Comparison of ENCODE assay signal across 14 mouse cellular contexts in genomic region chr7:65413946-65414945, GRCm38 (mm10).
DNase-seq lines count a peak whose midpoint lies in the region; ATAC-seq and TF ChIP-seq lines count a peak whose summit lies in the region.
"Had no signal": no experiment of that assay in that cellular context is flagged by ENCODE, and none has a peak within 500 bp of the region (broad histone marks: within the 10 kb centered on the region; RNA-seq: fewer than 3 reads in every experiment).

No protein-coding gene starts in this region.

- 0 out of 2 replicates have a peak overlapping the region, but pooled peaks have one; percentile 21 for H3K9ac ChIP-seq in heart, embryonic 14.5 days (ENCODE audit: low read length)
- no peak overlapping the region for H3K9ac ChIP-seq in kidney, postnatal 0 days (ENCODE audit: low read depth, low read length)
- no peak overlapping the region for H3K9ac ChIP-seq in lung, postnatal 0 days (replicated peaks; ENCODE audit: low read depth)
- H3K9ac ChIP-seq: embryonic facial prominence, embryonic 13.5 days; hindbrain, embryonic 15.5 days; neural tube, embryonic 13.5 days had no signal

- no peak for ATAC-seq in heart, embryonic 14.5 days (ENCODE audit: insufficient number of reproducible peaks, insufficient read depth, low FRiP score, low read depth)
- ATAC-seq in kidney, postnatal 0 days (replicated peaks; ENCODE audit: low FRiP score, low read depth) = peak; percentile 49; the same call in 1 of the 2 replicates
- no peak for ATAC-seq in lung, postnatal 0 days

- no peak overlapping the region for H3K4me3 ChIP-seq in heart, embryonic 14.5 days (ENCODE audit: control insufficient read depth in 1 of 2, insufficient read depth in 1 of 2, low read depth in 1 of 2, low read length in 2 of 2)
- H3K4me3 ChIP-seq in kidney, postnatal 0 days (replicated peaks; ENCODE audit: low read depth, low read length) = no peak overlapping the region
- no peak overlapping the region for H3K4me3 ChIP-seq in lung, postnatal 0 days (ENCODE audit: low read depth, low read length)
- H3K4me3 ChIP-seq in olfactory bulb, adult 2 months (ENCODE audit: insufficient read depth, low read depth, low read length) = no peak overlapping the region
- H3K4me3 ChIP-seq: embryonic facial prominence, embryonic 13.5 days; hindbrain, embryonic 15.5 days; megakaryocyte, embryonic 14.5 days; neural tube, embryonic 13.5 days had no signal

- WGBS in heart, embryonic 14.5 days = 27% methylated on average over 13 of the region's 13 CpGs
- WGBS in kidney, postnatal 0 days = 36% methylated on average over 13 of the region's 13 CpGs
- WGBS in lung, postnatal 0 days = 26% methylated on average over 13 of the region's 13 CpGs
- WGBS in olfactory bulb, adult 2 months = 55% methylated on average over 13 of the region's 13 CpGs

- peak; percentile 19; the same call in 1 of the 2 replicates for TF ChIP-seq EP300 in lung, postnatal 0 days (IDR thresholded peaks at IDR 0.05)

- peak overlapping the region; percentile 30 for H3K4me2 ChIP-seq in heart, embryonic 14.5 days (ENCODE audit: low read length)
- H3K4me2 ChIP-seq in kidney, postnatal 0 days (ENCODE audit: low read length) = no peak overlapping the region
- no peak overlapping the region for H3K4me2 ChIP-seq in lung, postnatal 0 days (replicated peaks; ENCODE audit: low read depth, low read length)
- H3K4me2 ChIP-seq: embryonic facial prominence, embryonic 13.5 days; hindbrain, embryonic 15.5 days; neural tube, embryonic 13.5 days had no signal

- H3K4me1 ChIP-seq in heart, embryonic 14.5 days (ENCODE audit: control insufficient read depth in 2 of 2, insufficient read depth in 2 of 2, low read length in 2 of 2) = peaks cover 22 to 44% of the 10 kb centered on the region in 2 experiments
- peaks cover 27% of the 10 kb centered on the region for H3K4me1 ChIP-seq in kidney, postnatal 0 days (replicated peaks; ENCODE audit: insufficient read depth, low read length)
- peaks cover 12% of the 10 kb centered on the region; the same call in 1 of the 2 replicates for H3K4me1 ChIP-seq in lung, postnatal 0 days (ENCODE audit: insufficient read depth, low read depth, low read length)
- H3K4me1 ChIP-seq in olfactory bulb, adult 2 months (ENCODE audit: control insufficient read depth, insufficient read depth, low read length) = peaks cover 23% of the 10 kb centered on the region

- H3K9me3 ChIP-seq in heart, embryonic 14.5 days (ENCODE audit: control insufficient read depth, low read length) = no peaks in the 10 kb centered on the region
- no peaks in the 10 kb centered on the region for H3K9me3 ChIP-seq in kidney, postnatal 0 days (replicated peaks; ENCODE audit: low read length)
- H3K9me3 ChIP-seq in lung, postnatal 0 days (ENCODE audit: low read length) = no peaks in the 10 kb centered on the region
- H3K9me3 ChIP-seq: embryonic facial prominence, embryonic 13.5 days; hindbrain, embryonic 15.5 days; neural tube, embryonic 13.5 days had no signal

- H3K27me3 ChIP-seq in heart, embryonic 14.5 days (ENCODE audit: control insufficient read depth, insufficient read depth, low read length) = no peaks in the 10 kb centered on the region
- no peaks in the 10 kb centered on the region for H3K27me3 ChIP-seq in kidney, postnatal 0 days (ENCODE audit: insufficient read depth, low read length)
- no peaks in the 10 kb centered on the region for H3K27me3 ChIP-seq in lung, postnatal 0 days (replicated peaks; ENCODE audit: insufficient read depth, low read length)
- H3K27me3 ChIP-seq: embryonic facial prominence, embryonic 13.5 days; hindbrain, embryonic 15.5 days; neural tube, embryonic 13.5 days had no signal

- DNase-seq in heart, postnatal 4 days = no peak
- peak; percentile 91 for DNase-seq in kidney, postnatal 0 days (ENCODE audit: low spot score)
- no peak for DNase-seq in kidney, adult 11 months
- peak; percentile 52 for DNase-seq in lung, postnatal 0 days (ENCODE audit: low spot score)
- DNase-seq in lung, postnatal 36 days = no peak
- DNase-seq in natural killer cell, adult 2 months (ENCODE audit: low spot score in 2 of 2) = no peak
- DNase-seq: adrenal gland, adult 2 months; cerebellum, adult 11-12 months had no signal

- TF ChIP-seq POLR2A in olfactory bulb, adult 2 months (IDR thresholded peaks at IDR 0.05; ENCODE audit: insufficient read depth, low read depth, low read length) = no peak

- H3K27ac ChIP-seq in heart, embryonic 14.5 days (replicated peaks in 1 of 2; ENCODE audit: control insufficient read depth in 1 of 2, insufficient read depth in 1 of 2, low read depth in 2 of 2, low read length in 2 of 2) = peak overlapping the region; percentile 61 to 69
- H3K27ac ChIP-seq in kidney, postnatal 0 days = peak overlapping the region; percentile 61
- no peak overlapping the region for H3K27ac ChIP-seq in lung, postnatal 0 days (ENCODE audit: low read length)
- peak overlapping the region; percentile 62; the same call in 1 of the 2 replicates for H3K27ac ChIP-seq in olfactory bulb, adult 2 months (ENCODE audit: insufficient read depth, low read depth, low read length)
- H3K27ac ChIP-seq: embryonic facial prominence, embryonic 13.5 days; hindbrain, embryonic 15.5 days; neural tube, embryonic 13.5 days had no signal

- no peaks in the 10 kb centered on the region for H3K36me3 ChIP-seq in heart, embryonic 14.5 days (ENCODE audit: control insufficient read depth, insufficient read depth, low read length)
- H3K36me3 ChIP-seq in kidney, postnatal 0 days (ENCODE audit: insufficient read depth, low read length) = no peaks in the 10 kb centered on the region
- H3K36me3 ChIP-seq in lung, postnatal 0 days (ENCODE audit: insufficient read depth, low read length) = no peaks in the 10 kb centered on the region
- H3K36me3 ChIP-seq: embryonic facial prominence, embryonic 13.5 days; hindbrain, embryonic 15.5 days; neural tube, embryonic 13.5 days had no signal

- no peak for TF ChIP-seq CTCF in kidney, postnatal 0 days (IDR thresholded peaks at IDR 0.05; ENCODE audit: low read depth)
- TF ChIP-seq CTCF in lung, postnatal 0 days (IDR thresholded peaks at IDR 0.05) = no peak
- TF ChIP-seq CTCF in olfactory bulb, adult 2 months (IDR thresholded peaks at IDR 0.05; ENCODE audit: insufficient read depth, low read depth, low read length) = no peak

Comparison
In these comparisons a context has a peak if more than half of its experiments do, and no peak if none do; other contexts are left out.
1. DNase-seq: peak in kidney, postnatal 0 days (single experiment) and lung, postnatal 0 days (single experiment); none in heart, postnatal 4 days (single experiment), kidney, adult 11 months (single experiment), lung, postnatal 36 days (single experiment) and natural killer cell, adult 2 months (0 of 2).